Mouse (Mus musculus): ENCODE data around the gene Phf1. TPM values are rescaled to one million over a fixed set of nuclear protein-coding genes. Genes with fewer than 3 reads are reported as not detected.

Phf1 gene
- polyA plus RNA-seq, 1 experiment from 2014 or later, result 19.1 TPM

DNA sequence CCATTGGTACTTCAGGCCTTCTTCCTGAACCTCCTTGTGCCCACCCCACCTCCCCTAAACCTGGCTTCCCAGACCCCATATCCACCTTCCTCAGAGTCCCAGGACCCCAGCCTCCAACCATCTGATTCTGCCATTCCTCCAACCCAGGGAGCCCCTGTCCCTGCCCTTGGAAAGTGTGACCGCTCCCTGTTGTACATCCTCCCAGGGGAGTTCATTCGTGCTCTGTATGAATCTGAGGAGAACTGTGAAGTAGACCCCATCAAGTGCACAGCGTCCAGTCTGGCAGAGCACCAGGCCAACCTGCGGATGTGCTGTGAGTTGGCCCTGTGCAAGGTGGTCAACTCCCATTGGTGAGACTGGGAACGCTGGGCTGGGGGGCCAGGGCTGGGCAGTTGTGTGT lies 25.0 kb downstream of the Phf1 start:
- 94% methylated on average over 5 of the region's 5 CpGs for WGBS
- no peak for ATAC-seq (ENCODE audit: low read depth)
- Histone ChIP-seq H3K27me3 (no peaks in the 10 kb centered on the region), H3K4me1 (replicated peaks) (peaks cover 20% of the 10 kb centered on the region), H3K4me2 (no peak overlapping the region), H3K27ac (replicated peaks) (no peak overlapping the region), H3K4me3 (no peak overlapping the region), H3K36me3 (peaks cover 84% of the 10 kb centered on the region), H3K9ac (no peak overlapping the region), H3K9me3 (no peaks in the 10 kb centered on the region)

DNA sequence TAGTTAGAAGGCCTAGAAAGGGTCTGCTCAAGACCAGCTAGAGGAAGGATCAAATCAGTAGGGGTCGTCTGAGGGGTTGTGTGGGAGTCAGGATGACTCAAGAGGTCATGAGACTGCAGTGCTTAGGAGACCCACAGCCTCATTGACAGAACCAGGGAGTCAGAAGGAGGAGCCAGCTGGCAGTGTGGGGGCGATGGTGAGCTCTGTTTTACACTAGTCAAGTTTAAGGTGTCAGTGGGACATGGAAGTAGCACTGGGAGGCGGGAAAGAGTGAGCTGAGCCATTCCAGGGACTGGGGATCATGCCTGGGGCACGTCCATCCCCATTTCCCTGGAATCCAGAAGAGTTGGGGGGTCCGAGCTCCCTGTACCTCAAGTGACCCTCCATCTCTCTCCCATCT lies 26.0 kb downstream of the Phf1 start:
- H3K36me3 ChIP-seq, result peaks cover 92% of the 10 kb centered on the region

DNA sequence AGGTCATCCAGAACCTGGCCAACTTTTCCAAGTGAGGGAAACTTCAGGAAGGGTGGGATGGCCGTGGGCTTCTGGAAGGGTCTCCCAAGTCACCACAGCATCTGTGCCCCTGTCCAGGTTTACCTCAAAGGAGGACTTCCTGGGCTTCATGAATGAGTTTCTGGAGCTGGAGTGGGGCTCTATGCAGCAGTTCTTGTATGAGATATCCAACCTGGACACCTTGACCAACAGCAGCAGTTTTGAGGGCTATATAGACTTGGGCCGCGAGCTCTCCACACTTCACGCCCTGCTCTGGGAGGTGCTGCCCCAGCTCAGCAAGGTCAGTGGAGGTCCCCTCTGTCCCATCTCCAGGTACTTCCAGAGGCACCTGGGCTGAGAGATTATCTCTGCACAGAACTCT lies 27.0 kb downstream of the Phf1 start:
- no peak for ATAC-seq (ENCODE audit: low read depth)
- 96% methylated on average over 4 of the region's 4 CpGs for WGBS
- no peak overlapping the region for H3K4me2 ChIP-seq
- no peaks in the 10 kb centered on the region for H3K9me3 ChIP-seq
- no peak overlapping the region for H3K27ac ChIP-seq (replicated peaks)
- H3K36me3 ChIP-seq, result peaks cover 97% of the 10 kb centered on the region
- H3K4me1 ChIP-seq (replicated peaks), result peaks cover 3% of the 10 kb centered on the region; the same call in 1 of the 2 replicates
- H3K9ac ChIP-seq, result no peak overlapping the region
- no peak overlapping the region for H3K4me3 ChIP-seq
- no peaks in the 10 kb centered on the region for H3K27me3 ChIP-seq

More for the DNA sequence above, 26.0 kb downstream of the Phf1 start:
- ATAC-seq (ENCODE audit: low read depth), result no peak
- no peak overlapping the region for H3K9ac ChIP-seq
- WGBS, result 73% methylated on average over 5 of the region's 5 CpGs
- H3K27ac ChIP-seq (replicated peaks), result no peak overlapping the region
- no peak overlapping the region for H3K4me2 ChIP-seq
- no peaks in the 10 kb centered on the region for H3K9me3 ChIP-seq
- peaks cover 10% of the 10 kb centered on the region for H3K4me1 ChIP-seq (replicated peaks)
- no peak overlapping the region for H3K4me3 ChIP-seq
- H3K27me3 ChIP-seq, result no peaks in the 10 kb centered on the region

DNA sequence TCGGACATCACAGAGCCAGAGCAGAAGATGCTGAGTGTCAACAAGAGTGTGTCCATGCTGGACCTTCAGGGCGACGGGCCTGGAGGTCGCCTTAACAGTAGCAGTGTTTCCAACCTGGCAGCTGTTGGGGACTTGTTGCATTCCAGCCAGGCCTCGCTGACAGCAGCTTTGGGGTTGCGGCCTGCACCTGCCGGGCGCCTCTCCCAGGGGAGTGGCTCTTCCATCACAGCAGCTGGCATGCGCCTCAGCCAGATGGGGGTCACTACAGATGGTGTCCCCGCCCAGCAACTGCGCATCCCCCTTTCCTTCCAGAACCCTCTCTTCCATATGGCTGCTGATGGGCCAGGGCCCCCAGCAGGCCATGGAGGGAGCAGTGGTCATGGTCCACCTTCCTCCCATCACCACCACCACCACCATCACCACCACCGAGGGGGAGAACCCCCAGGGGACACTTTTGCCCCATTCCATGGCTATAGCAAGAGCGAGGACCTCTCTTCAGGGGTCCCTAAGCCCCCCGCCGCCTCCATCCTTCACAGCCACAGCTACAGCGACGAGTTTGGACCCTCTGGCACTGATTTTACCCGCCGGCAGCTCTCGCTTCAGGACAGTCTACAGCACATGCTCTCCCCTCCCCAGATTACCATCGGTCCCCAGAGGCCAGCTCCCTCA lies 28.9 kb downstream of the Phf1 start:
- no peak overlapping the region for H3K4me2 ChIP-seq

DNA sequence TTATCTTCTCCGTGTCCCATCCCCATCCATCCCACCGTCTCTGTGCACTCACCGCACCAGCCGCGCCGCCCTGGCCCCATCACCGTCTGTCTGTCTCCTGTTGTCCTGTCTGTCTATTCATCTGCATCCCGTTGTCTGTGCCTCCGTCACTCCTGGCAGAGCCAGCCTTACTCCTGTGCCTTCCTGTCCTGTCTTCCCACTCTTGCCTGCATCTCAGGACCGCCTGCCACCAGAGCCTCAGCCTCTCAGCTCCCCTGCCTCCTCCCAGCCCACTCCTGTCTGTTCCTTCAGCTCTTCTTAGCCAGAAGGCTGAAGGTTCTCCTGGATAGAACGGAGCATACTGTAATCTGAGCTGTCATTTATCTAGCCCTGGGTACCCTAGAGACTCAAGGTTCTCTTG lies 34.1 kb downstream of the Phf1 start:
- H3K27ac ChIP-seq (replicated peaks), result no peak overlapping the region
- H3K4me1 ChIP-seq (replicated peaks), result peaks cover 10% of the 10 kb centered on the region
- H3K27me3 ChIP-seq, result no peaks in the 10 kb centered on the region
- WGBS, result 89% methylated on average over 11 of the region's 11 CpGs
- H3K36me3 ChIP-seq, result peaks cover 83% of the 10 kb centered on the region
- no peak for ATAC-seq (ENCODE audit: low read depth)
- no peak overlapping the region for H3K9ac ChIP-seq
- H3K9me3 ChIP-seq, result no peaks in the 10 kb centered on the region
- H3K4me3 ChIP-seq, result no peak overlapping the region
- no peak overlapping the region for H3K4me2 ChIP-seq

More for the DNA sequence above, 28.9 kb downstream of the Phf1 start:
- 87% methylated on average over 21 of the region's 21 CpGs for WGBS
- Histone ChIP-seq H3K9ac (no peak overlapping the region), H3K36me3 (peaks cover 97% of the 10 kb centered on the region), H3K4me3 (no peak overlapping the region), H3K9me3 (no peaks in the 10 kb centered on the region), H3K4me1 (replicated peaks) (no peaks in the 10 kb centered on the region), H3K27ac (replicated peaks) (no peak overlapping the region), H3K27me3 (no peaks in the 10 kb centered on the region)
- ATAC-seq (ENCODE audit: low read depth), result no peak

DNA sequence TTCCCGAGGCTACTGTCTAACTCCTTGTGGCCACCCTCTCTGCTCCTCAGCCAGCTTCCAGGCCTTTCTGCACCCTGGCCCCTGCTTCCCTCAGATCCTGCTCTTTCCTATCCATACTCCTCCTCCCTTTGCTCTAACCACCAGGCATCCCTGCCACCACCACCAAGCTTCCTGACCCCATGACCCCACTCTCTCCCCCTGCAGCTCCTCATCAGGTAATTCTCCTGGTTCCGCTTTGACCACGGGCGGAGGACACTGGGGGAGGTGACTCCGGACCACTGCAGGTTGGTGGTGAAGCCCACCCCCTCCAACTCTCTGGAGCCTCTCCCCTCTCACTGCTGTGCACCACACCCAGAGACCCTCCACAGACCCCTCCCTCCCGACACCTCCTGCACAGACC lies 34.6 kb downstream of the Phf1 start:
- Histone ChIP-seq H3K36me3 (peaks cover 78% of the 10 kb centered on the region), H3K4me2 (no peak overlapping the region), H3K27me3 (no peaks in the 10 kb centered on the region), H3K4me3 (no peak overlapping the region), H3K27ac (replicated peaks) (no peak overlapping the region), H3K4me1 (replicated peaks) (peaks cover 15% of the 10 kb centered on the region), H3K9me3 (no peaks in the 10 kb centered on the region), H3K9ac (no peak overlapping the region)
- 90% methylated on average over 6 of the region's 6 CpGs for WGBS
- ATAC-seq (ENCODE audit: low read depth), result no peak

DNA sequence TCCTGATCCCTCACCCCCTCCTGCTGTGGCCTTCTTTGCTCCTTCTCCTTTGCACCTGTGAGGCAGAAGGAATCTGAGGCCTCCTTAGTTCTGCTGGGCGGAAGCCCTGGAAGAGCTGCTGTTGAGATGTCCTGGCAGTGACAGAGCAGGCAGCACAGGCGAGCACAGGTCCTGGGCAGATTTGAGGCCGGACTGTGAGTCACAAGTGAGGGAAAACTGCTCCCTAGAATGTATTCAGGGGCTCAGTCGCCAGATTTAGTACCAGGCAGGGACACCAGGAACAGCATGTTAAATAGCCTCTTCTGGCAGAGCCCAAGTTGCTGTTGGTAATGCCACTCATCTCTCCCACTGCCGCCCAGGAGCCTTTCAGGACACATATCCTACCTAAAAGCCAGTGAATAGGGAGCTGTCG lies 35.4 kb downstream of the Phf1 start:
- peaks cover 15% of the 10 kb centered on the region for H3K4me1 ChIP-seq (replicated peaks)
- no peaks in the 10 kb centered on the region for H3K9me3 ChIP-seq
- no peak overlapping the region for H3K4me2 ChIP-seq
- WGBS, result 74% methylated on average over 6 of the region's 6 CpGs
- H3K9ac ChIP-seq, result no peak overlapping the region
- ATAC-seq (ENCODE audit: low read depth), result no peak
- no peak overlapping the region for H3K4me3 ChIP-seq
- no peak overlapping the region for H3K27ac ChIP-seq (replicated peaks)
- no peaks in the 10 kb centered on the region for H3K27me3 ChIP-seq
- peaks cover 71% of the 10 kb centered on the region for H3K36me3 ChIP-seq

DNA sequence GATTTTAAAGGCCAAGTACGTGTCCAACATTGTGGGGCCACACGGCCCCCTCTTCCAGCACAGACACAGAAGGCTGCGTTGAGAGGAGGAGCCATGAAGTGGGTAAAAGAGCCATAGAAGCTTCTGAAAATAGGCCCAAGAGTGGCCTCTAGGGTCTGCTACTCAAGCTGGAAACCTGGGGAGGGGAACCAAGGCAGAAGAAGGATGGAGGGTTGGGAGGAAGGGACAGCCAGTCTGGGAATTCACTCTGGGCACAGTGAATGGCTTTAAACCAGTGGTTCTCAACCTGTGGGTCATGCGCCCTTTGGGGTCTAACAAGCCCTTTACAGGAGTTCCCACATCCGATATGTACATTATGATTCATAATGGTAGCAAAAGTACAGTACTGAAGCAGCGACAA lies 36.4 kb downstream of the Phf1 start:
- Histone ChIP-seq H3K27ac (replicated peaks) (no peak overlapping the region), H3K4me2 (no peak overlapping the region), H3K27me3 (no peaks in the 10 kb centered on the region), H3K9ac (no peak overlapping the region), H3K4me3 (no peak overlapping the region), H3K4me1 (replicated peaks) (peaks cover 24% of the 10 kb centered on the region), H3K36me3 (peaks cover 63% of the 10 kb centered on the region), H3K9me3 (no peaks in the 10 kb centered on the region)
- ATAC-seq (ENCODE audit: low read depth), result no peak
- 90% methylated on average over 6 of the region's 6 CpGs for WGBS

DNA sequence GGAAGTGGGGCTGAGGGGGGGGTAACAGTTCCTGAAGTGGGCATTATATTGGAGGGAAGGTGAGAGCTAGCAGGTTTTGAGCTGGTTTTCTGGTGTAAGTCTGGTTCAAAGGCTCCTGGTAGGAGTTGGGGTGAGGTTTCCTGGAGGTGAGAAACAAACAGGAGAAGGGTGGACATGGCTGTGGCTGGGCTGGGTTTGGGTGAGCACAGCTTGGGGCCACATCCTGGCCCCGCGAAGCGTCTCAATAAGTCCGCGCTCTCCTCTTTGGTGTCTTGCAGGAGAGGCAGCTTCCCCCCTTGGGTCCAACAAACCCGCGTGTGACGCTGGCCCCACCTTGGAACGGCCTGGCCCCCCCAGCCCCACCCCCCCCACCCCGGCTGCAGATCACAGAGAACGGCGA lies 37.4 kb downstream of the Phf1 start:
- H3K4me2 ChIP-seq, result no peak overlapping the region
- H3K36me3 ChIP-seq, result peaks cover 63% of the 10 kb centered on the region
- H3K27me3 ChIP-seq, result no peaks in the 10 kb centered on the region
- H3K4me1 ChIP-seq (replicated peaks), result peaks cover 34% of the 10 kb centered on the region
- H3K27ac ChIP-seq (replicated peaks), result no peak overlapping the region
- ATAC-seq (ENCODE audit: low read depth), result no peak
- no peaks in the 10 kb centered on the region for H3K9me3 ChIP-seq
- no peak overlapping the region for H3K4me3 ChIP-seq
- 63% methylated on average over 12 of the region's 12 CpGs for WGBS
- H3K9ac ChIP-seq, result no peak overlapping the region

DNA sequence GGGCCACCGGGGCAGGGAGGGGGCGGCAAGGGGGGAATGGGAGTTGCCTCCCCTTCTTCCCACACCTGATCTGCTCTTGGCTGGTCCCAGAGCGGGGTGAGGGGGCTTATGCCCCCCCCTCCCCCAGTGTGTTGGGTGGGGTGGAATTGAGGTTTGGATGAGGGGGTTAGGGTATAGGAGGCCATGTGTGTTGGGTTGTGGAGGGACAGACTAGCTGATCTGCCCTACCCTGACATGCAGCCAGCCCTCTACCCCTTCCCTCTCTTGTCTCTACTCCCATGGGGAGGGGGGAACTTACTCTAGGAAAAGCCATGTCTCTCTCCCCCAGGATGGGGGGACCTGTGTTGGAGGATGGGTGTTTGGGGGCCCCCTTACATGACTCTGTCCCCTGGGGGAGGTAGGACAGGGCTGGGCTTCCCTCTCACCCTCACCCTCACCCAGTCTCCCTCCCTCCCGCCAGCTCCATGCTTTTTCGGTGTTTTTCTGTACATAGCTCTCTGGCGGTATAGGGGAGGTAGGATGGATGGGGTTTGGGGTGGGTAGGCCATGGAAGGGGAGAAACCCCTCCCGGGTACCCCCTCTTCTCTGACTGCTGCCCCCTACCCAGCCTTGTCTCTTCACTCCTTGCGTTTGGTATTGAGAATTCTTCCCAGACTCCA lies 38.5 kb downstream of the Phf1 start:
- no peaks in the 10 kb centered on the region for H3K9me3 ChIP-seq
- 64% methylated on average over 8 of the region's 8 CpGs for WGBS
- H3K27ac ChIP-seq (replicated peaks), result no peak overlapping the region
- peak overlapping the region; percentile 81 for H3K4me3 ChIP-seq
- H3K9ac ChIP-seq, result peak overlapping the region; percentile 83; the same call in 1 of the 2 replicates
- ATAC-seq (ENCODE audit: low read depth), result no peak
- peak overlapping the region; percentile 81 for H3K4me2 ChIP-seq
- H3K27me3 ChIP-seq, result no peaks in the 10 kb centered on the region
- H3K4me1 ChIP-seq (replicated peaks), result peaks cover 45% of the 10 kb centered on the region
- peaks cover 63% of the 10 kb centered on the region for H3K36me3 ChIP-seq

DNA sequence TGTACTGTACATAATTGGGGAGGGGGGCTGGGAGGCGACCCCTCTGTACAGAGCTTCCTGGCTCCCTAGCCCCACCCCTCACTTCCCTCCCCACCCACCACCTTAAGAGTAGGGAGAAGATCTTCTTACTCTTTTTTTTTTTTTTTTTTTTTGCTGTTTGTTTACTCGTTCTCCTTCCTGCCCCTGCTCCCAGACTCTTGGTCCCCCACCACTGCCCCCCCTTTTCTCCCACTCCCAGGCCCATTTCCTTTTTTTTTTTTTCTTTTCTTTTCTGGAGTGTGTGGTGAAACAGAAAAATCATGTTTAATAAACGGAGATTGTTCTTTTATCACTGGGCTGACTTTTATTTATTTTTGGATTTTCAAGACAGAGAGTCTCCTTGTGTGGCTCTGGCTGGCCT lies 39.3 kb downstream of the Phf1 start:
- H3K9me3 ChIP-seq, result no peaks in the 10 kb centered on the region
- H3K36me3 ChIP-seq, result peaks cover 63% of the 10 kb centered on the region
- peak overlapping the region; percentile 81 for H3K4me2 ChIP-seq
- H3K27me3 ChIP-seq, result no peaks in the 10 kb centered on the region
- H3K4me1 ChIP-seq (replicated peaks), result peaks cover 53% of the 10 kb centered on the region
- ATAC-seq (ENCODE audit: low read depth), result no peak
- peak overlapping the region; percentile 81 for H3K4me3 ChIP-seq
- 7% methylated on average over 3 of the region's 3 CpGs for WGBS
- peak overlapping the region; percentile 83 for H3K9ac ChIP-seq
- peak overlapping the region; percentile 85 for H3K27ac ChIP-seq (replicated peaks)

DNA sequence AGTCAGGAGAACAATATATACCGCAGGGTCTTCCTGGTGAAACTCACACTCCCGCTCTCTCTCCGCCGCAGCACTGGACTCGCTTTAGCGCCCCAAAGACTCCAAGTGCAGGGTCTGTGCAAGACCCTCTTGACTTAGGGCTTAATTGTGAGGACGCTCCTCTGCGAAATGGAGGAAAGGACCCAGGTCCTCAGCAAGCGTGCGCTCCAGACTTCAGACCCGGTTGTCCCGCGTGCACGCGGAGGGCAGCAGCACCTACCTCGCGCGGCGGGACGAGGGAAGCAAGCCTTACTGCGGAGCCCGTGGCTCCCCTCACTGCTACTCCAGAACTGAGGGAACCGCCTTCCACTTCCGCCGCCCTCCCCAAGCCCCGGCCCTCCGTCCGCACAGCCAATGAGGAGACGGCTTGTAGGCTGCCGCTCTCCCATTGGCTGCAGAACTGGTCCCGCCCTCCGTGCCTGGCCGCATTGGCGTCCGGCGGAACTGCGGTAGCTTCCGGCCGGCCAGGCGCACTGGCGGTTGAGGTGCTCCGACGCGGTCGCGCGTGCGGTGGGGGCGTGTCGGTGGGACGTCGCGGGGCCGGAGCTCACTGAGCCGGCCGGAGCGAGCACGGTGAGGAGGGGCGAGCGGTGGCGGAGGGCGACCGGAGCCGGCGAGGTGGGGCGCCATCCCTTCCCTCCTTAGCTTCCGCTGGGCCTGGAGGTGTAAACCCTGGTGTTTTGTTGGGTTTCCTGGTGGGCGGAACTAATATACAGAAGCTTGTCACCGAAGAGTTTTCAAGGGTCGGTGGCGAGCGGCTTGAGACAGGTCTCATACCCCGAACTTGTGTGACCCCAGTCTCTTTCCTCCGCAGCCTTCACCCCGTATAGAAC lies 40.1 kb downstream of the Phf1 start, which contains the start of gene Zbtb9:
TSS of gene Zbtb9 (plus strand) at position 465 of the 872 bp plus-strand sequence.
- ATAC-seq (ENCODE audit: low read depth), result peak; percentile 99
- H3K9ac ChIP-seq, result peak within 1 kb of the TSS; percentile 83
- peaks cover 62% of the 10 kb centered on the region for H3K36me3 ChIP-seq
- no peaks in the 10 kb centered on the region for H3K9me3 ChIP-seq
- no peaks in the 10 kb centered on the region for H3K27me3 ChIP-seq
- peak within 1 kb of the TSS; percentile 83 for H3K4me2 ChIP-seq
- peak within 1 kb of the TSS; percentile 85 for H3K27ac ChIP-seq (replicated peaks)
- peaks cover 54% of the 10 kb centered on the region for H3K4me1 ChIP-seq (replicated peaks)
- under 1% methylated on average over 75 of the region's 75 CpGs for WGBS
- peak within 1 kb of the TSS; percentile 81 for H3K4me3 ChIP-seq
